Mouse (Mus musculus) retina, embryonic 14.5 days (tissue): ENCODE results near the gene Fam20c.

Experiments used
- DNase-seq: peaks from one replicate; pipeline ENCODE4 v3.0.0-alpha.2; 2015; ENCODE audit warnings: low spot score

The Fam20c gene

DNA sequence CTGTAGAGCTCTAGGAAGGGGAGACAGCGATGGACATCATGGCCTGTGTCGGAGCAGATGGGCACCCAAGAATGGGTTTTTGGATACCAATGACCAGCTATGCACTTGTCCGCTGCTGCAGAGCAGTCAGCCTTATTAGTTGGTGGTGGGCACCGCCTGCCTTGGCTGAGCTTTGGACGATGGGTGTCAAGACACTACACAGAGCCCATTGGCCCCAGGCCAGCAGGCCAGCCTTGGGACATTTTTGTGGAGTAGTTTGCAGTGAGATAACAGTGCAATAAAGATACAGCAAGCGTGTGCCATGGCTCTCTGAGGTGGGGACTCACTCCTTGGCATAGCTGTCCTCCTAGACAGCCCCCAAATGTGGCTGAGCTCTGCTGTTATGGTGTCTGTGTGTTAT is 55.5 kb downstream of the Fam20c start:
- DNase-seq, result no peak

DNA sequence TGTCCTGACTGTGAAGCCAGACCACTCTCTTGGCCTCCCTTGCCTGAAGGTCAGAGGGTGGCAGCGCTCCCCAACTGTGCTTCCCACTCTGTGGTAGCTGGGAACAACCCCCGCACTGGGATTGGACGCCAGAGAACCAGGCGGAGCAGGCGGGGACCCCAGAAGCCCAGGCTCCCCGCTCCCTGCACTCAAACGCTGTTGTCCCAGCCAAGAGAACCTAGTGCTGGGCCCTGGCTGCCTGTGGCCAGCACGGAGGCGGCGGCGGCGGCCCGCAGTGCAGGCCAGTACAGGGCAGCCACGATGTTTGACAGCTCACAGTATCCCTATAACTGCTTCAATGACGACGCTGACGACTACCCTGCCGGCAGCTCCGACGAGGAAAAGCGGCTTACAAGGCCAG is 65.5 kb downstream of the Fam20c start, which contains the start of gene Gm5294:
TSS of gene Gm5294 (plus strand) at position 301 of the 400 bp plus-strand sequence.
- DNase-seq, result no peak

DNA sequence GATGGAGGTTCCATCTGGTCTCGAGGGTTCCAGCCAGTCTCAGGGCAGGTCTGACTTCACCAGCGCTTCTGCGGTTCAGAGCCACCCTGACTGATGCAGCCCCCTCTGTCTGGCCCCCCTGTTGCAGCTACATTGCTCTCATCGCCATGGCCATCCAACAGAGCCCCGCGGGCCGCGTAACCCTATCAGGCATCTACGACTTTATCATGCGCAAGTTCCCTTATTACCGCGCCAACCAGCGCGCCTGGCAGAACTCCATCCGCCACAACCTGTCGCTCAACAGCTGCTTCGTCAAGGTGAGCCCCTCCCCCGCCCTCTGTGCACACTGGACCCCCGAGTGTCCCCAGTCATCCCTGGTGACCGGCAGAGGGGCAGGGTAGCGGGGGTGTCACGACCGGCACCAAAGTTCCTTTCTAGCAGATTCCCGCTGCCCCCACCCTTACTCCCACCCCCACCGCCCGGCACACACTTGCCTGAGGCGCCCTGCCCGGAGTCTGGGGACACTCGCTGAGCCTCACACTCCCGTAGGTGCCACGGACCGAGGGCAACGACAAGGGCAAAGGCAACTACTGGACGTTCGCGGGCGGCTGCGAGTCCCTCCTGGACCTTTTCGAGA is 66.5 kb downstream of the Fam20c start:
- DNase-seq, result no peak

DNA sequence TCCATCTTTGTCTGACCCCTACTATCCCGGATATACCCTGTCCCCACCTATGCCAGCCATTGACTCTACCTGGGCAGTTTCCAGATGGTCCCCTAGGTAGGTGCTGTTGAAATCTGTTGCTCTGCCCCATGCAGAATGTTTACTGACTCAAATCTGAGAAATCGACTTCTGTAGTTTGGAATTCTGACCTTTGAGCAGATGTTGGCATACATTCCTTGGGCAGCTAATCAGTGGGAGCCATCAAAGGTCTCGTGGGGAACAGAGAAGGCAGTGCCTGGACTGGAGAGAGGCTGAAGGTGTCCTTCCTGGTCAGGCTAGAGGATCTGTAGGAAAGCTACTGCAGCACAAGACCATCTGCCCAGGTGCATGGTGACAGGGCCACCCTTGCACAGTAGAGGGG is 70.8 kb downstream of the Fam20c start:
- DNase-seq, result no peak

DNA sequence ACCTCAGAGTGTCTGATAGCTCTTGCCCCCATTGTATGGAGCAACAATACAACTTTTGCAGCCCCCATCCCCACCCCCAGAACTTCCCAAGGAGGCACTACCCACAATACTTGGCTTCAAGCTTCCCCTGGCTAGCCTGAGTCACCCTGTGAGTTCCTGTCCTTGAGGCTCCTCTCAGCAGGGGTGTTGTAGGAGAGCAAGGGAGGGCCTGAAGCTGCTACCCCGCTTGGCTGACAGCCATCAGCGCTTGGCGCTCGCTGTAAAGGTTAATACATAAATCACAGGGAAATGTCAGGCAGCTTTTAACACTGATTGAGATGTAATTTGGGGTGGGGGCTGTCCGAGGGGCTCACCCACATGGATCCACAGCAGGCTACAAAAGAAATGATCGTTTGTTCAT is 79.1 kb downstream of the Fam20c start:
- no peak for DNase-seq

DNA sequence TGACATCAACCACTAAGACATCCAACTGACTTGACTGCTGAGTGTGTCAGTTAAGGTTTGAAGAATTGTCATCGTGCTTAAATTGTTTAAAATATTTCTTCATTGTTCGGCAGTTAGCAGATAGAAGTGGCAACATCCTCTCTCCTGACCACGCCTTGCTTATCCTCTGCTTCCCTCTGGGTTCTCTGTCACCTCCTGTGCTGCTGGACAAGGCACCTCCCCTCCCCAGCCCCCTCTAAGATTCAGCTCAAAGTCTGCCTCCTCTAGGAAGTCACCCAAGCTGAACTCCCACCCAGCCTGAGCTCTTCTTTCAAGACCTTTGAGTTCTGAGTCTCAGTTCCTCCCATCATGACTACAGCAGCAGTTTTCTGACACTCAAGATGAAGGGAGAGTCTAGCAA is 80.6 kb downstream of the Fam20c start:
- no peak for DNase-seq

DNA sequence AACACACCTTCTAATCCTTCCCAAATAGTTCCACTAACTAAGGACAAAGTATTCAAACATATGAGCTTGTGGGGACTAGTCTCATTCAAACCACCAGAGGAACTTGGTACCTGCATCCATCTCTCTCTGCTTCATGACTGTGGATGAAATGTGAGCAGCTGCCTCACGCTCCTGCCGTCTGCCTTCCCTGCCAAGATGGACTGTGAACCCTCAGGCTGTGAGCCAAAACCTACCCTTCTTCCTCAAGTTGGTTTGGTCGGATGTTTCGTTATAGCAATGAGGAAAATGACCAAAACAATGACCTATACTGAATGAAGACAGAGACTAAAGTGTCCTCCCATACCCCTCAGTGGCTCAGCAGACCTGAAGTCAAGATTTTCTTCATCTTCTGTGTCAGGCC is 86.7 kb downstream of the Fam20c start:
- no peak for DNase-seq

DNA sequence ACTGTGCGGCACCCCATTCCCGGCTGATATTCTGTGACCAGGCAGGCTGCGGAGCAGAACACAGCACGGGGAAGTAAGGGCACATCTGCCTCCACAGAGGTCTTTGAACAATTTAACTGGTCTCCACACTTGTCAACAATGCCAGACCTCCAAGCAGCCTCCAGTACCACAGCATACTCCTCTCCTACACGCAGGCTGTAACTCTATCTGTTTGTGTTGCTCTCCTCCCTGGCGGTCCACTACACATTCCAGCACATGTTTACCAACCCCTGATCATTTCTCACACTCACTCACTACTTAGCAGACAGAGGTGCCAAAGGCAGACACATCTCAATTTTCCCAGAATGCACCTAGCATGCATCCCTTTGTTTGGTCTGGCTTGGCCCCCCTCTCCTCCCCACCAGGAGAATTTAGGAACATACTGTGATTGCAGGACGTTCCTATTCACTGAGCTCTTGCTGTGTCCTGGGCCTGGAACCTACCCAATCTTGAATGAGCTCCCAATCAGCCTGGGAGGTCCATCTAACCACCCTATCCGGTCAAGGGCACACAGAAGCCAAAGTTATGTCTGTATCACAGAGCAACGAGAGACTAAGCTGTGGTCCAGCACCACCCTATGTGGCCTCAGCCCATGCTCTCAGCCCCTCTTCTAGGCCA is 89.0 kb downstream of the Fam20c start:
- DNase-seq, result no peak

DNA sequence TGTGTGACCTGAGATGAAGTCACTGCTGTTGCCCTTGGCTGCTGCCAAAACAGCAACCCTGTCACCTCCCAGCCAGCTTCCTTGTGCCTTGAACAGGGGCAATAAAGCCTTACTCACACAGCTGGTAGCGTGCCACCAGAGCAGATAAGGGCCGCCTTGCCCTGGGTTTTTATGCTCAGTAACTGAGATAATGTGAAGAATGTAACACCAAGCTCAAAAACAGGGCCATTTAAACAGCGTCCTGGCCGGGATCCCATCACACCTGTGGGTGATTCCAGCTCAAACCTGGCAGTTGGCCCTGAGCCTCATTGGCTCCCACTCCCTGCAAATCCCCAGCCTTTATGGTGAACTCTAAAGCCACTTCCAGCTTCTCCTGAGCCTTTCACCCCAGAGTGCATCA is 92.2 kb downstream of the Fam20c start:
- no peak for DNase-seq

DNA sequence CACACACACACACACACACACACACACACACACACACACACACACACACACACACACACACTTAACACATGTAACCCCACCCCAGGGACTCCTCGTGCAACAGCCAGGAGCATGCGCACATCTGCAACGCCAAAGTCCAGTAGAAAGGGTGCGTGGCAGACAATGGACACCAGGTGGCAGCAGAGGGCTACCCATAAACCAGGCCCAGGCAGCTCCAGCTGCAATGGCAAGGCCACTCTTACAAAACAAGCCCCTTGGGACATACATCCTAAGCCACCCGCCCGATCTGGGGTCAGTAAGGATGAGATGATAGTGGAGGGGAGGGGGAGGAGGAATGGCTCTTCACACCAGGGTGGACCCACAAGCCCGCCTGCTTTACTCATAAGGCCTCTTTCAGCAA is 93.8 kb downstream of the Fam20c start:
- peak; percentile 97 for DNase-seq

DNA sequence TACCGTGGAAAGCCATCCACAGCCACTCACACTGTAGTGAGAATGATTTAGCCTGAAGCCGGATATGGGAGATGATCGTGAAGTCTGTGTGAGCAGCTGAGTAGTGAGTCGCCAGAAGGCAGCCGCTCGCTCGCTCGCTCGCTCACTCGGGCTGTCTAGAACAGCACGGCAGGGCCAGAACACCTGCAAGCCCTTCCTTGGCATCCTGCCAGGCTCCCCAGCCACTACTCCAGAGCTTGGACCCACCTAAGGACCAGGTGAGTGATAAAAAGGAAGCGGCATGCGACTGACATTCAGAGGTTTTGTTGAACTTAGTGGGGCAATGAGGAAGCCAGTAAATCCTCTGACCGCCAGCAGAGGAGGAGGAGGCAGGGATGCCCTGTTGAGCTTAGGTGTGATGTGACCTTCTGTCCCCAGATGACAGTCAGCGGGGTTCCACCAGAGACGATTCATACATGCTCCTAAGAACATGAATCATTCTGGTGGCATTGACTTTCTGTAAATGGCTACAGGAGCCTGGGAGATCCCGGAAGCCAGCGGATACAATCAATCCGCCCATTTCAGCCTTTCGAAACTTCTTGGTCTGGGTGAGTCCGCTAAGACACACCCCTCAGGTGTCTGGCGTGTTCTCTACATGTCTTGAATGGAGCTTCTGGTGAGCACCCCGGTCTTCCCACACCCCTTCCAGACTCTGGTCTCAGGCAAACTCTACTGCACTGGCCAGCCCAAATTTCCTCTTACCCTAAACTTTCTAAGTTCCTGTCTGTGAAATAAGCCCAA is 95.6 kb downstream of the Fam20c start:
- DNase-seq, result no peak

DNA sequence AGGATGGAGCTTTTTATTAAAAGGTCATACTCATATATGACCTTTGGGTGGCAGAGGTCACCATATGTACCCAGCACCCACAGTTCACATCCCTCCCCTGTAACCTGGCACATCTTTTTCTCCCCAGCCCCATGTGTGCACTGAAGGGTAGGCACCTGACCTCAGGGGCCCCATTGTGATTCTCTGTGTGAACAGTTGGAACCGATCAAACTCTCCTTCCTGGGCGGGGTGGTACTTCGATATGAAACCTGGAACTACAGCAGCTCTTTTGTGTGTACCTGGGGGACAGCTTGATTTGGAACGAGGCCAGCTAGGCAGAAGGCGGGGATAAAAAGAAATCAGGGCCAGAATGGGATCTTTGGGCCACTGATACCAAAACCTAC is 96.1 kb downstream of the Fam20c start:
- DNase-seq, result no peak

DNA sequence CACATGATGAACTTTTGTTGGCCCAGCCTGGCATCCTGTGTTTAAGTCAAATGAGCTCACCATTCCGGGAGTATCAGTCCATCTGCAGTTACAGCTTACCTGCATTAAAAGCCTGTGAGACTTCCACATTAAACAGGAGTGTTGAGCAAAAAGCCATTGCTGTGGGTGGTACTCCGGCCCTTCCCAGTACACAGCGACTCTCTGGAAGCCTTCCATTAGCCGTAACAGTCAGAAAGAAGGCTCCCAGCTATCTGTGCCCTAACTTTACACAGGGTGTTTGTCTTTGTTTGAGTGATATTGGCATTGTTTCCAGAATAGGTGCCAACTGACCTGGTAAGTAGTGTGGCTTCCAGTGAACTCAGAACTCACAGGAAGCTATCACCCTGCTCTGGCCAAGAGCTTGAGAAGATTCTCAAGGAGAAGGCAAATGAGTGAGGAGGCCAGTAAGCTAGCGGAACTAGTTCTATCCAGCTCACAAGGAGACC is 97.0 kb downstream of the Fam20c start:
- DNase-seq, result no peak

DNA sequence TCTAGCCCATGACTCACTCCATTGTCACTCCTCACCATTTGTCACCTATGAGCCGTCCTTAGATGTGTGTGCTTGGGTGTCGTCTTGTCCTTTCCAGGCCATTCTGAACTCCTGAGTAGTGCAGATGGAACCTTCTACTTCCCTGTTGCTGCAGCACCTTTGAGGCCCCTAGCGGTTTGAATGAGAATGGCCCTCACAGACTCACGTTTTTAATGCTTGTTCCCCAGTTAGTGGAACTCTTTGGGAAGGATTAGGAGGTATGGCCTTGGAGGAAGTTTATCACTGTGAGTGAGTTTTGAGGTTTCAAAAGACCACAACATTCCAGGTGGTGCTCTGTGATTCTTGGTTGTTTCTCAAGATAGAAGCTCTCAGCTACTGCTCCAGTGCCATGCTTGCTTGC is 97.8 kb downstream of the Fam20c start:
- DNase-seq, result no peak

DNA sequence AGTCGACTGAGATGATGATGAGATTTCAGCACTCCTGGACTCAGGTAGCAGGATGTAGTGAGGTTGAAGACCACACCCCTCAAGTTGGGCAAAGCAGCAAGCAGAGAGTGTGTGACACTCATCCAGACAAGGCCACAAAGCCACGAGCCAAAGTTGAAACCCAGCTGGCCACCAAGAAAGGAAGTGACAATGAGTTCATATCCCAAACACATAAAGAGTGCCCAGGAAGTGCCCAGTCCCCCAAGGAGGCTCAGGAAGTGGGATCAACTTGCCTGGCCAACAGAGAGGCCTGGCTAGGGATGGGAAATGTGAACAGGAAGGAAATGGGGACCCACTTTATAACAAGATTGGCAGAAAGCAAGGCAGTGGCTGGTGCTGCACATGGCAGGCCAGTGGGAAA is 99.0 kb downstream of the Fam20c start:
- DNase-seq, result no peak

DNA sequence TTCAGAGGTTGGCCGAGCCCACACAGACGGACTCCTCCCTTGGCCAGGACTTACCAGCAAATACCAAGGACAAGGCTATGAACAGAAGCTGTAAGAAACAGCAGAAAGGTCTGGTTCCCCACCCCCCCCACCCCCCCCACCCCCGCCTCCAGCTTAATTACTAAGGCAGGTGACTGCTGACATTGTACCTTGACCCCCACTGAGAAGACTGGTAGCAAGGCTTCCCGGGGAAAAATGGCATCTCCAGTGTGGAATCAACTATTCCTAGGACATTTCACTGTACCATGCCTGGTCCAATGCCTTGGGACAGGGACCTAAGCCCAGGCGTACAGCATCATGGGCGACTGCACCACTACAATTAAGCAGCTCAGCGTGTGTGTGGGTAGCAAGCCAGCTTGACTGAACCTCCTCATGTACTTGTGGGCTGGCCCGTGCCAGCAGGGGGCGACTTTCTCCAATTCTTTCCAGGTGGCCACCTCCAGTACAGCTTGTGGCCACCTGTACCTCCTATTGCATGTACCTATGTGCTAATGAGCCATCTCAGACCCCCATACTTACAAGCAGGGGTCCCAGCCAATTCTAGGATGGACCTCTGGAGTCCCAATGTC is 102.8 kb downstream of the Fam20c start:
- DNase-seq, result peak; percentile 75

DNA sequence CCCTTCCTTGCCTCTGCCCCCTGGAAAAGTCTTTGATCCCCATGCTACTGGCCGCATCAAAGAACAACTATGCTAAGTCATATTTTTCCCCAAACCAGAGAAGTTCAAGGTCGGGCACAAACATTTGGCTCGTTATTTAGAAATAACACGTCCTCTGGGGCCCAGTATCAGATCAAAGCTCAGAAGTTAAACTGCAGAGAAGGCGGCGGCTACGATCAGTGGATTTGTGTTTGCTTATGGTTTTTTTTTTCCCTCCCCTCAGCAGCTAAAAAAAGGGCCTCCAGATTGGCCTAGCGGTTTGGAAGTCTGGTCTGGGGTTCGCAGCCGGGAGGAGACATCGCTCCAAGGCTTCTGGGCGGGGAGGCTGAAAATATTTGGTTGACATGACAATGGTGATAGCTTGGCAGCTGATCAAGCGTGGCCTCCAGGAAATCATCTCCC is 103.5 kb downstream of the Fam20c start:
- DNase-seq, result no peak
